8 mouse cellular contexts compared by ENCODE assay signal in the genomic region with DNA sequence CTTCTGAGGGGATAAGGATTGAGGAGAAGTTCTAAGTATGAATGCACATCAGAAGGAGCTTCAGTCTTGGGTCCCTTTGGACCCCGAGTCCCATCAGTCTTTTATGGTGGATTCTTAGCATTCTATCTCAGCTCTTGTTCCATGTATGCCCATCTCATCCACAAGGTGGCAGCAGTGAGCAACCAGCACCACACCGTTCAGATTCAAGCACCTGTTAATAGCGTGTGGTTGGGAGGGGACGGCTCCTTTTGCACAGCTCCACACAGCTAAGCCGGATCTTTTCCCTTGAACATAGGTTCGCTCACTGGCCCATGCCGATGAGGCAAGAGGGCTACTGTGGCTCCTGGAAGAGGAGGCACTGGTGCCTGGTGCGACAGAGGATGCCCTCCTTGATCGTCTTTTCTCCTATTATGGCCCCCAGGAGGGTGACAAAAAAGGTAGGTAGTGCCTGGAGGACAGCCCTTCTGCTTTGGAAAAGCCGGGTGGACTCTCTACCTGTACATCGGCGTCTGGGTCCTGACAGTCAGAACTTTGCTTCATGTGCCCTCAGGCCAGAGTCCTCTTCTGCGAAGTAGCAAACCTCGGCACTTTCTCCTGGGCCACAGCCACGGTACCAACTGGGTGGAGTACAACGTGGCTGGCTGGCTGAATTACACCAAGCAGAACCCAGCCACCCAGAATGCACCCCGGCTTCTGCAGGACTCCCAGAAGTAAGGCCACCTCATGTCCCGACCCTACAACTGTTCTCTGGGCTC. TPM values are rescaled to one million over a fixed set of nuclear protein-coding genes. Genes with fewer than 3 reads are reported as not detected.
A peak's percentile ranks its signal among the peaks of the same experiment; 100 is the strongest.
DNase-seq lines count a peak whose midpoint lies in the region; ATAC-seq lines count a peak whose summit lies in the region.

No protein-coding gene starts in this region.

- intact Hi-C loops in heart, postnatal 10 days (cut with DNase I): loop anchor here (1.0 to 5.0 kb wide), 2 partner anchors 140 to 350 kb away; partner anchors contain the start of genes Nek8 and Tlcd1

- peak; percentile 62 for DNase-seq in adrenal gland, adult 2 months
- DNase-seq in embryo, embryonic 11 days: peak; percentile 82
- peak; percentile 80 to 87 for DNase-seq in heart, postnatal 10 days
- DNase-seq in layer of hippocampus, adult 11-12 months (ENCODE audit: low spot score): peak; percentile 81
- peak; percentile 76 for DNase-seq in lung, postnatal 10 days
- peak; percentile 87 for DNase-seq in retina, embryonic 14.5 days (ENCODE audit: low spot score)
- peak; percentile 65 to 69 for DNase-seq in thymus, postnatal 36 days

- peak; percentile 61 for ATAC-seq in CD4-positive, CD25-positive, alpha-beta regulatory T cell, adult 4 months

RNA-seq across cellular contexts. Expression of gene Gm10277, which starts 39.9 kb away (rescaled TPM):
- polyA plus RNA-seq in CD4-positive, CD25-positive, alpha-beta regulatory T cell, adult 4 months (2017; shearing (Covaris generic)): under 1 TPM; 0.32 to 0.34 TPM
- total RNA-seq in adrenal gland, adult 2 months (2021): not detected
- not detected in 2 replicates for polyA plus RNA-seq in adrenal gland, adult 2 months (2012; rRNA removed)
- total RNA-seq in heart, postnatal 10 days (2021): not detected

Comparison
In these comparisons a context has a peak if more than half of its experiments do, and no peak if none do; other contexts are left out.
1. Peak in every context shown above with its lines: DNase-seq and ATAC-seq.